ENCODE assay signal across 10 mouse cellular contexts in genomic region chr19:32266385-32267252, GRCm38 (mm10).
DNase-seq lines count a peak whose midpoint lies in the region; ATAC-seq and TF ChIP-seq lines count a peak whose summit lies in the region.
"Had no signal": no experiment of that assay in that cellular context is flagged by ENCODE, and none has a peak within 500 bp of the region (broad histone marks: within the 10 kb centered on the region; RNA-seq: fewer than 3 reads in every experiment).

No protein-coding gene starts in this region.

- TF ChIP-seq POLR2A in MEL (IDR thresholded peaks at IDR 0.05; ENCODE audit: control insufficient read depth in 1 of 2, insufficient read depth in 1 of 2, low read depth in 1 of 2, low read length in 2 of 2, poor library complexity in 1 of 2): no peak

- no peak overlapping the region for H3K4me2 ChIP-seq in intestine, embryonic 15.5 days (replicated peaks)
- no peak overlapping the region for H3K4me2 ChIP-seq in stomach, embryonic 16.5 days (ENCODE audit: low read depth, low read length)
- H3K4me2 ChIP-seq: neural tube, embryonic 12.5 days had no signal

- no peak overlapping the region for H3K4me3 ChIP-seq in layer of hippocampus, adult 2 months
- H3K4me3 ChIP-seq in MEL (ENCODE audit: control insufficient read depth in 1 of 2, insufficient read depth in 1 of 2, low read depth in 2 of 2, low read length in 2 of 2): peak overlapping the region in 1 of 2 experiments; percentile 0; a peak in 1 of 4 replicates
- H3K4me3 ChIP-seq in intestine, embryonic 15.5 days (replicated peaks): no peak overlapping the region
- H3K4me3 ChIP-seq in stomach, embryonic 16.5 days (replicated peaks; ENCODE audit: low read length): no peak overlapping the region
- H3K4me3 ChIP-seq: neural tube, embryonic 12.5 days had no signal

- peak in 1 of 2 experiments; percentile 53 for DNase-seq in layer of hippocampus, adult 2 months (ENCODE audit: low spot score in 2 of 2)
- DNase-seq in layer of hippocampus, postnatal 25 days (ENCODE audit: extremely low spot score in 1 of 2, low spot score in 1 of 2): no peak
- DNase-seq in MEL (ENCODE audit: low read depth, low spot score): peak; percentile 77
- DNase-seq in retina, embryonic 14.5 days (ENCODE audit: low spot score): no peak
- DNase-seq in heart, postnatal 36 days: no peak
- DNase-seq in adrenal gland, adult 2 months: no peak
- DNase-seq: cerebellum, adult 2 months had no signal

- peak; percentile 39; the same call in 1 of the 2 replicates for ATAC-seq in intestine, embryonic 15.5 days
- no peak for ATAC-seq in stomach, embryonic 16.5 days (ENCODE audit: insufficient read depth, low FRiP score)

- no peaks in the 10 kb centered on the region for H3K27me3 ChIP-seq in MEL (ENCODE audit: control insufficient read depth in 1 of 2, insufficient read depth in 2 of 2, low read length in 2 of 2)
- no peaks in the 10 kb centered on the region for H3K27me3 ChIP-seq in intestine, embryonic 15.5 days (replicated peaks)
- no peaks in the 10 kb centered on the region for H3K27me3 ChIP-seq in stomach, embryonic 16.5 days (ENCODE audit: control insufficient read depth, insufficient read depth, low read length)
- H3K27me3 ChIP-seq: neural tube, embryonic 12.5 days had no signal

- H3K4me1 ChIP-seq in MEL (ENCODE audit: control insufficient read depth in 1 of 2, insufficient read depth in 2 of 2, low read length in 2 of 2): peaks cover 20 to 29% of the 10 kb centered on the region in 2 experiments
- H3K4me1 ChIP-seq in intestine, embryonic 15.5 days (replicated peaks): peaks cover 6% of the 10 kb centered on the region; the same call in 1 of the 2 replicates
- H3K4me1 ChIP-seq in stomach, embryonic 16.5 days (ENCODE audit: control insufficient read depth, insufficient read depth, low read length): peaks cover 14% of the 10 kb centered on the region

- TF ChIP-seq EP300 in MEL (IDR thresholded peaks at IDR 0.05; ENCODE audit: low read depth in 1 of 2, low read length in 2 of 2): peak; percentile 62 to 67; a peak in 3 of 4 replicates

- 68% methylated on average over 9 of the region's 9 CpGs for WGBS in intestine, embryonic 15.5 days
- WGBS in stomach, embryonic 16.5 days: 58% methylated on average over 9 of the region's 9 CpGs

- H3K36me3 ChIP-seq in MEL (ENCODE audit: control insufficient read depth in 1 of 2, insufficient read depth in 2 of 2, low read length in 2 of 2): peaks cover 0 to 44% of the 10 kb centered on the region in 2 experiments; a peak in 2 of 4 replicates
- H3K36me3 ChIP-seq in intestine, embryonic 15.5 days: no peaks in the 10 kb centered on the region
- H3K36me3 ChIP-seq in stomach, embryonic 16.5 days (ENCODE audit: control insufficient read depth, insufficient read depth, low read length): 0 out of 2 replicates have a peak, but pooled peaks cover 3% of the 10 kb centered on the region
- H3K36me3 ChIP-seq: neural tube, embryonic 12.5 days had no signal

- no peak for TF ChIP-seq RAD21 in MEL (IDR thresholded peaks at IDR 0.05; ENCODE audit: low read depth, low read length)

- no peaks in the 10 kb centered on the region for H3K9me3 ChIP-seq in MEL (replicated peaks; ENCODE audit: insufficient read depth, low read length)
- H3K9me3 ChIP-seq in intestine, embryonic 15.5 days: no peaks in the 10 kb centered on the region
- no peaks in the 10 kb centered on the region for H3K9me3 ChIP-seq in stomach, embryonic 16.5 days (replicated peaks; ENCODE audit: control insufficient read depth, low read length)
- H3K9me3 ChIP-seq: neural tube, embryonic 12.5 days had no signal

- TF ChIP-seq CTCF in layer of hippocampus, adult 2 months (conservative IDR thresholded peaks at IDR 0.05): no peak
- no peak for TF ChIP-seq CTCF in MEL (IDR thresholded peaks at IDR 0.05 in 2 of 3, conservative IDR thresholded peaks at IDR 0.05 in 1 of 3; ENCODE audit: control insufficient read depth in 1 of 3, insufficient read depth in 1 of 3, low read depth in 2 of 3, low read length in 3 of 3, poor library complexity in 1 of 3, severe bottlenecking in 1 of 3)

- peak overlapping the region; percentile 77 for H3K27ac ChIP-seq in layer of hippocampus, adult 2 months
- H3K27ac ChIP-seq in MEL (ENCODE audit: control insufficient read depth, low read depth, low read length): peak overlapping the region; percentile 53
- no peak overlapping the region for H3K27ac ChIP-seq in intestine, embryonic 15.5 days
- peak overlapping the region; percentile 21; the same call in 1 of the 2 replicates for H3K27ac ChIP-seq in stomach, embryonic 16.5 days (ENCODE audit: low read length)
- H3K27ac ChIP-seq: neural tube, embryonic 12.5 days had no signal

- H3K9ac ChIP-seq in MEL (ENCODE audit: control insufficient read depth, low read depth, low read length, poor library complexity, severe bottlenecking): 0 out of 2 replicates have a peak overlapping the region, but pooled peaks have one; percentile 7
- no peak overlapping the region for H3K9ac ChIP-seq in intestine, embryonic 15.5 days
- no peak overlapping the region for H3K9ac ChIP-seq in stomach, embryonic 16.5 days (ENCODE audit: low read length)
- H3K9ac ChIP-seq: neural tube, embryonic 12.5 days had no signal

- no peaks in the 10 kb centered on the region; the same call in 1 of the 2 replicates for H3K79me2 ChIP-seq in MEL (ENCODE audit: control insufficient read depth, insufficient read depth, low read length, poor library complexity)

- intact Hi-C loops in heart, postnatal 36 days (cut with DNase I): no loop called here

TF ChIP-seq in MEL, 35 proteins besides CTCF, POLR2A, EP300 and RAD21:
- peak; percentile 87 for TF ChIP-seq MXI1 (IDR thresholded peaks at IDR 0.05; ENCODE audit: low read depth, low read length)
- TF ChIP-seq CHD1 (IDR thresholded peaks at IDR 0.05; ENCODE audit: low read depth, low read length): 0 out of 2 replicates have a peak, but pooled peaks have one; percentile 68
- TF ChIP-seq MYC (IDR thresholded peaks at IDR 0.05; ENCODE audit: low read depth, low read length): peak; percentile 67
- TF ChIP-seq USF2 (IDR thresholded peaks at IDR 0.05; ENCODE audit: borderline replicate concordance in 1 of 2, insufficient read depth in 1 of 2, low read depth in 1 of 2, low read length in 2 of 2): peak in 1 of 2 experiments; percentile 71; a peak in 1 of 4 replicates
- 0 out of 2 replicates have a peak, but pooled peaks have one; percentile 11 for TF ChIP-seq ELF1 (IDR thresholded peaks at IDR 0.05; ENCODE audit: low read depth, low read length)
- peak; percentile 94 for TF ChIP-seq USF1 (IDR thresholded peaks at IDR 0.05; ENCODE audit: low read depth, low read length)
- TF ChIP-seq ETS1 (IDR thresholded peaks at IDR 0.05; ENCODE audit: low read depth, low read length): peak; percentile 64; the same call in 1 of the 2 replicates
- TF ChIP-seq TAL1 (IDR thresholded peaks at IDR 0.05; ENCODE audit: low read length): no peak
- peak; percentile 73 for TF ChIP-seq RCOR1 (IDR thresholded peaks at IDR 0.05; ENCODE audit: low read depth, low read length)
- TF ChIP-seq POLR2AphosphoS5 (IDR thresholded peaks at IDR 0.05; ENCODE audit: borderline replicate concordance, low read depth, low read length): no peak
- TF ChIP-seq KAT2A (conservative IDR thresholded peaks at IDR 0.05; ENCODE audit: low read depth, low read length): no peak
- 0 out of 2 replicates have a peak, but pooled peaks have one; percentile 14 for TF ChIP-seq GATA1 (IDR thresholded peaks at IDR 0.05; ENCODE audit: low read depth, low read length)
- TF ChIP-seq ZNF384 (IDR thresholded peaks at IDR 0.05; ENCODE audit: low read depth, low read length): peak; percentile 62
- no peak for TF ChIP-seq POLR2AphosphoS2 (IDR thresholded peaks at IDR 0.05; ENCODE audit: low read length)
- peak; percentile 69 for TF ChIP-seq SIN3A (IDR thresholded peaks at IDR 0.05; ENCODE audit: low read length)
- TF ChIP-seq BHLHE40 (IDR thresholded peaks at IDR 0.05; ENCODE audit: borderline replicate concordance, low read depth, low read length): peak; percentile 87
- TF ChIP-seq SMC3 (IDR thresholded peaks at IDR 0.05; ENCODE audit: low read depth, low read length): 0 out of 2 replicates have a peak, but pooled peaks have one; percentile 16
- peak; percentile 32; the same call in 1 of the 2 replicates for TF ChIP-seq TCF12 (IDR thresholded peaks at IDR 0.05; ENCODE audit: low read depth, low read length)
- TF ChIP-seq MEF2A (IDR thresholded peaks at IDR 0.05; ENCODE audit: extremely low read depth, insufficient replicate concordance, low read depth, low read length, poor library complexity, severe bottlenecking): no peak
- TF ChIP-seq MAX (IDR thresholded peaks at IDR 0.05; ENCODE audit: low read length): peak; percentile 93
